ENCODE assay signal across 9 mouse cellular contexts in the genomic region with DNA sequence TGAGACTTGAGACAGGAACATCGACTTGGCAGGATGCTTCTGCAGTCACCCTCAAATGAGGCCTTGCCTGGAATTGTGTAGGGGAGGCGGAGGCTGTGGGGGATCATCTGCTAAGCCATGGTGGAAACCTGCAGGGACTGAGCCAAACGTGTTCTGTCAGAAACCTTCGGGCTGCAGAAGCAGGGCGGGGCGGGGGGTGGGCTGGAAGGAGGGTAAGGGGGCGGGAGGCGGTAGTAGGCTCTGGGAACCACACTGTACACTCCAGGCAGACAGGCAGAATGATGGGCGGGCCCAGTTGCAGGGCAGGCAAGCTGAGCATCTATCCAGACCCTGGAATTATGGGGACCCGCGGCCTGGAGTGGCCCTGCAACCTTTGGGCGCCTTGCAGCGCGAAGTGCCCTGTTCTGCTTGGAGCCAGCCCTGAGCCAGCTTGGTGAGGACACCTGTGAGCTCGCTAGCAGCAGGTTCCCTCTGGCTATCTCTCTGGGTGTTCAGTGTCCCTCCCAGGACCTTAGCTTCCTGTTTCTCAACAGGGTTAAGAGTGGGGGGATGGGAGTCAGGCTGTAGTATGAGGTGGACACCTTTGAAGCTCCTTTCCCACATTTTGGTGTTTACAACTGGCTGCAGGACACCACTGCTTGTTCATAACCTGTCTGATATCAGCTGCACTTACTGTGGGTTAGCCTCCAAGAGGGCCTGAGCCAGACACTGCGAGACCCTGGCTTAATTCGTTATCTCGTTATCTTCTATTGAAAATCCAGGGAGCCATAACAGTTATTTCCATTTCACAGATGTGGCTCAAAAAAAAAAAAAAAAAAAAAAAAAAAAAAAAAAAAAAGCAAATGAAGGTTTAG.
DNase-seq lines count a peak whose midpoint lies in the region; ATAC-seq and TF ChIP-seq lines count a peak whose summit lies in the region.
"Had no signal": no experiment of that assay in that cellular context is flagged by ENCODE, and none has a peak within 500 bp of the region (broad histone marks: within the 10 kb centered on the region; RNA-seq: fewer than 3 reads in every experiment).

No protein-coding gene starts in this region.

- TF ChIP-seq EP300 in stomach, postnatal 0 days (optimal IDR thresholded peaks at IDR 0.05): no peak

- WGBS in forebrain, embryonic 10.5 days: 20% methylated on average over 18 of the region's 18 CpGs
- WGBS in limb, embryonic 14.5 days: 18% methylated on average over 17 of the region's 18 CpGs
- 22% methylated on average over 17 of the region's 18 CpGs for WGBS in stomach, postnatal 0 days

- no peaks in the 10 kb centered on the region for H3K27me3 ChIP-seq in forebrain, embryonic 10.5 days (ENCODE audit: poor library complexity, severe bottlenecking)
- no peaks in the 10 kb centered on the region for H3K27me3 ChIP-seq in limb, embryonic 14.5 days (ENCODE audit: control insufficient read depth, insufficient read depth, low read length)
- no peaks in the 10 kb centered on the region for H3K27me3 ChIP-seq in stomach, postnatal 0 days (ENCODE audit: control insufficient read depth, insufficient read depth, low read length)

- peak overlapping the region; percentile 34 for H3K4me3 ChIP-seq in forebrain, embryonic 10.5 days
- no peak overlapping the region for H3K4me3 ChIP-seq in limb, embryonic 14.5 days (replicated peaks; ENCODE audit: low read length)
- H3K4me3 ChIP-seq in stomach, postnatal 0 days (ENCODE audit: low read depth, low read length): no peak overlapping the region
- H3K4me3 ChIP-seq: left cerebral cortex, adult 2 months had no signal

- peak overlapping the region; percentile 31; the same call in 1 of the 2 replicates for H3K4me2 ChIP-seq in limb, embryonic 14.5 days (replicated peaks; ENCODE audit: low read depth, low read length, severe bottlenecking)
- H3K4me2 ChIP-seq in stomach, postnatal 0 days (replicated peaks; ENCODE audit: low read depth): no peak overlapping the region

- H3K4me1 ChIP-seq in forebrain, embryonic 10.5 days: peaks cover 14% of the 10 kb centered on the region
- no peaks in the 10 kb centered on the region for H3K4me1 ChIP-seq in limb, embryonic 14.5 days (ENCODE audit: control insufficient read depth, insufficient read depth, low read length)
- H3K4me1 ChIP-seq in stomach, postnatal 0 days (replicated peaks; ENCODE audit: control insufficient read depth, insufficient read depth): no peaks in the 10 kb centered on the region

- H3K36me3 ChIP-seq in forebrain, embryonic 10.5 days (replicated peaks): no peaks in the 10 kb centered on the region
- no peaks in the 10 kb centered on the region for H3K36me3 ChIP-seq in limb, embryonic 14.5 days (ENCODE audit: control insufficient read depth, insufficient read depth, low read length)
- H3K36me3 ChIP-seq in stomach, postnatal 0 days (ENCODE audit: control insufficient read depth, insufficient read depth, low read length): no peaks in the 10 kb centered on the region

- TF ChIP-seq POLR2A in limb, embryonic 14.5 days (IDR thresholded peaks at IDR 0.05; ENCODE audit: borderline replicate concordance, extremely low read depth, insufficient read depth, insufficient read length): no peak

- H3K9me3 ChIP-seq in forebrain, embryonic 10.5 days: no peaks in the 10 kb centered on the region
- H3K9me3 ChIP-seq in limb, embryonic 14.5 days (ENCODE audit: control insufficient read depth, low read length): no peaks in the 10 kb centered on the region
- H3K9me3 ChIP-seq in stomach, postnatal 0 days (ENCODE audit: control insufficient read depth, low read length): no peaks in the 10 kb centered on the region

- no peak overlapping the region for H3K9ac ChIP-seq in limb, embryonic 14.5 days (ENCODE audit: low read depth, low read length, severe bottlenecking)
- H3K9ac ChIP-seq in stomach, postnatal 0 days (ENCODE audit: low read length): no peak overlapping the region

- intact Hi-C loops in left cerebral cortex, postnatal 4 days (cut with DNase I): no loop called here
- intact Hi-C loops in left cerebral cortex, postnatal 36 days (cut with DNase I): no loop called here

- H3K27ac ChIP-seq in forebrain, embryonic 10.5 days: peak overlapping the region; percentile 74
- no peak overlapping the region for H3K27ac ChIP-seq in limb, embryonic 14.5 days (replicated peaks; ENCODE audit: low read depth, low read length)
- no peak overlapping the region for H3K27ac ChIP-seq in stomach, postnatal 0 days (replicated peaks)
- H3K27ac ChIP-seq: left cerebral cortex, adult 2 months had no signal

- no peak for TF ChIP-seq CTCF in stomach, postnatal 0 days (IDR thresholded peaks at IDR 0.05; ENCODE audit: low read depth)

- ATAC-seq in limb, embryonic 14.5 days (ENCODE audit: low FRiP score, low read depth): peak; percentile 55; the same call in 1 of the 2 replicates
- no peak for ATAC-seq in stomach, postnatal 0 days (ENCODE audit: low FRiP score, low TSS enrichment)

- peak; percentile 18 for DNase-seq in left cerebral cortex, postnatal 4 days
- DNase-seq in left cerebral cortex, postnatal 36 days (ENCODE audit: low spot score in 2 of 2): no peak
- DNase-seq in forebrain, embryonic 10.5 days (ENCODE audit: extremely low spot score, low spot score): peak; percentile 26
- peak; percentile 13 for DNase-seq in limb, embryonic 14.5 days (ENCODE audit: low spot score)
- peak; percentile 14 for DNase-seq in stomach, postnatal 0 days (ENCODE audit: low spot score)
- DNase-seq in layer of hippocampus, adult 9-10 months (ENCODE audit: low spot score): no peak
- no peak for DNase-seq in layer of hippocampus, postnatal 36 days
- DNase-seq in adrenal gland, postnatal 14 days: no peak

Comparison
In these comparisons a context has a peak if more than half of its experiments do, and no peak if none do; other contexts are left out.
1. DNase-seq: peak in left cerebral cortex, postnatal 4 days (single experiment), forebrain, embryonic 10.5 days (single experiment), limb, embryonic 14.5 days (single experiment) and stomach, postnatal 0 days (single experiment); none in left cerebral cortex, postnatal 36 days (0 of 2), layer of hippocampus, adult 9-10 months (single experiment), layer of hippocampus, postnatal 36 days (0 of 2) and adrenal gland, postnatal 14 days (single experiment).